Mouse (Mus musculus) liver, embryonic 11.5 days (tissue): ENCODE measurements around the gene Plac9b. TPM values are rescaled to one million over a fixed set of nuclear protein-coding genes. Genes with fewer than 3 reads are reported as not detected.

Source experiments
- polyA plus RNA-seq: library from polyadenylated mRNA; unstranded; fragments of >200 nt; fragmentation: Nextera tagmentation; extraction: Ambion mirVana; gene quantifications from 2 replicates; pipeline ENCODE4 v1.2.1, GENCODE M21; 2014

Plac9b gene
- polyA plus RNA-seq, 1 experiment from 2014 or later = 1.6 TPM

Other genes starting within 250 kb of the Plac9b start
- 0.10 and 0.14 TPM in 2 replicates for gene Cphx1, start 244.2 kb downstream of the Plac9b start, polyA plus RNA-seq
- 0.26 TPM in 1 of 2 replicates, not detected in the other for gene Duxbl1, start 203.9 kb downstream of the Plac9b start, polyA plus RNA-seq
- 0.94 and 1.5 TPM in 2 replicates for gene Gm9780, start 139.8 kb downstream of the Plac9b start, polyA plus RNA-seq
- 23.3 and 24.0 TPM in 2 replicates for gene Tmem254c, start 115.1 kb downstream of the Plac9b start, polyA plus RNA-seq
- gene Cphx2, start 101.0 kb downstream of the Plac9b start, polyA plus RNA-seq = not detected in 2 replicates
- gene Cphx3, start 100.2 kb downstream of the Plac9b start, polyA plus RNA-seq = not detected in 2 replicates
- 0.34 TPM in 1 of 2 replicates, not detected in the other for gene Duxbl2, start 64.1 kb downstream of the Plac9b start, polyA plus RNA-seq
- 25.9 and 30.3 TPM in 2 replicates for gene Tmem254b, start 24.6 kb upstream of the Plac9b start, polyA plus RNA-seq
- gene Duxbl3, start 75.5 kb upstream of the Plac9b start, polyA plus RNA-seq = 0.09 and 0.84 TPM in 2 replicates